Mouse (Mus musculus) kidney, adult 9 months (tissue): ENCODE results near the gene Il13ra2.
"Not testable (repeated sequence)": the region's sequence is repeated elsewhere in the genome, so short reads cannot be mapped to it uniquely, and the experiment has no call there.

ENCODE experiments used
- DNase-seq: peaks from one replicate; pipeline ENCODE4 v3.0.0; 2022

The Il13ra2 gene

GRCm38 (mm10) chrX:147429129-147429528 lies at the start of gene Il13ra2:
TSS of gene Il13ra2 (minus strand) at chrX:147429192.
- DNase-seq = no peak

GRCm38 (mm10) chrX:147453610-147454009 lies 24.6 kb upstream of the Il13ra2 start, which contains the start of gene Vmn1r239-ps:
TSS of gene Vmn1r239-ps (minus strand) at chrX:147453710.
- not testable (repeated sequence) for DNase-seq

- peak; percentile 1 for DNase-seq
These were observed 14.4 kb upstream of the Il13ra2 start for GRCm38 (mm10) chrX:147443386-147443785.

- DNase-seq = no peak
These were observed 6.4 kb upstream of the Il13ra2 start for GRCm38 (mm10) chrX:147435400-147435799.

GRCm38 (mm10) chrX:147429753-147430152 lies 761 bp upstream of the Il13ra2 start:
- DNase-seq = peak; percentile 19

GRCm38 (mm10) chrX:147393446-147393845 lies 35.5 kb downstream of the Il13ra2 start:
- DNase-seq = no peak

- DNase-seq = no peak
These were observed 79.8 kb downstream of the Il13ra2 start for GRCm38 (mm10) chrX:147349167-147349566.
